Mouse (Mus musculus) skeletal muscle tissue, adult 2 months (tissue): Measurements from ENCODE around the gene Gm3250.
"Not testable (repeated sequence)": the region's sequence is repeated elsewhere in the genome, so short reads cannot be mapped to it uniquely, and the experiment has no call there.

ENCODE experiments used
- DNase-seq: peaks from one replicate; pipeline ENCODE4 v3.0.0-alpha.2; 2012; ENCODE audit warnings: low read depth, low spot score

Gene Gm3250

GRCm38 (mm10) chr10:77782442-77782841 is at the start of gene Gm3250:
Gene Gm3250 (minus strand): TSS chr10:77782542.
- not testable (repeated sequence) for DNase-seq

GRCm38 (mm10) chr10:77826951-77827350 is 44.6 kb upstream of the Gm3250 start, which contains the start of gene Krtap10-4:
Gene Krtap10-4 (minus strand): TSS chr10:77827095.
- no peak for DNase-seq

GRCm38 (mm10) chr10:77819203-77819602 is 36.9 kb upstream of the Gm3250 start:
- DNase-seq, result no peak

GRCm38 (mm10) chr10:77818523-77818922 is 36.2 kb upstream of the Gm3250 start:
- no peak for DNase-seq

GRCm38 (mm10) chr10:77815514-77815913 is 33.2 kb upstream of the Gm3250 start:
- no peak for DNase-seq

- no peak for DNase-seq
Measured at GRCm38 (mm10) chr10:77814382-77814781, 32.0 kb upstream of the Gm3250 start, which contains the start of gene Gm2696. Gene Gm2696 (plus strand): TSS chr10:77814682.

GRCm38 (mm10) chr10:77811743-77812142 is 29.4 kb upstream of the Gm3250 start, which contains the start of gene Gm9507:
Gene Gm9507 (minus strand): TSS chr10:77811843.
- DNase-seq, result no peak

- DNase-seq, result no peak
Measured at GRCm38 (mm10) chr10:77804095-77804494, 21.8 kb upstream of the Gm3250 start.

GRCm38 (mm10) chr10:77798921-77799508 is 16.7 kb upstream of the Gm3250 start, which contains the start of gene Gm19668:
Gene Gm19668 (minus strand): TSS chr10:77799133.
- no peak for DNase-seq

GRCm38 (mm10) chr10:77798164-77798920 is 16.0 kb upstream of the Gm3250 start:
- not testable (repeated sequence) for DNase-seq

- DNase-seq, result no peak
Measured at GRCm38 (mm10) chr10:77797677-77798076, 15.3 kb upstream of the Gm3250 start.

- DNase-seq, result no peak
Measured at GRCm38 (mm10) chr10:77794976-77795375, 12.6 kb upstream of the Gm3250 start, which contains the start of gene Gm9639. Gene Gm9639 (minus strand): TSS chr10:77795076.

- no peak for DNase-seq
Measured at GRCm38 (mm10) chr10:77788621-77789020, 6.3 kb upstream of the Gm3250 start.

- DNase-seq, result not testable (repeated sequence)
Measured at GRCm38 (mm10) chr10:77787876-77788275, 5.5 kb upstream of the Gm3250 start, which contains the start of gene Gm7137. Gene Gm7137 (minus strand): TSS chr10:77788200.

GRCm38 (mm10) chr10:77783396-77783795 is 1.1 kb upstream of the Gm3250 start:
- DNase-seq, result not testable (repeated sequence)

GRCm38 (mm10) chr10:77776844-77777243 is 5.5 kb downstream of the Gm3250 start, which contains the start of gene Gm7138:
Gene Gm7138 (minus strand): TSS chr10:77776944.
- DNase-seq, result not testable (repeated sequence)

- not testable (repeated sequence) for DNase-seq
Measured at GRCm38 (mm10) chr10:77772142-77772541, 10.2 kb downstream of the Gm3250 start.

- not testable (repeated sequence) for DNase-seq
Measured at GRCm38 (mm10) chr10:77771225-77771624, 11.1 kb downstream of the Gm3250 start, which contains the start of gene Gm3238. Gene Gm3238 (minus strand): TSS chr10:77771325.

GRCm38 (mm10) chr10:77769727-77770126 is 12.6 kb downstream of the Gm3250 start:
- no peak for DNase-seq

GRCm38 (mm10) chr10:77759582-77759981 is 22.8 kb downstream of the Gm3250 start, which contains the start of gene Gm3233:
Gene Gm3233 (minus strand): TSS chr10:77759682.
- not testable (repeated sequence) for DNase-seq

- DNase-seq, result no peak
Measured at GRCm38 (mm10) chr10:77753448-77753847, 28.9 kb downstream of the Gm3250 start.

GRCm38 (mm10) chr10:77752312-77752711 is 30.0 kb downstream of the Gm3250 start:
- not testable (repeated sequence) for DNase-seq
